Mouse (Mus musculus) right cerebral cortex, postnatal 10 days (tissue): ENCODE data around the gene Pacrg.

Experiments used
- DNase-seq, 2 experiments: peaks; one replicate each; pipeline ENCODE4 v3.0.0; 2021; ENCODE audit warnings: low spot score in 2 of 2

Gene Pacrg

DNA sequence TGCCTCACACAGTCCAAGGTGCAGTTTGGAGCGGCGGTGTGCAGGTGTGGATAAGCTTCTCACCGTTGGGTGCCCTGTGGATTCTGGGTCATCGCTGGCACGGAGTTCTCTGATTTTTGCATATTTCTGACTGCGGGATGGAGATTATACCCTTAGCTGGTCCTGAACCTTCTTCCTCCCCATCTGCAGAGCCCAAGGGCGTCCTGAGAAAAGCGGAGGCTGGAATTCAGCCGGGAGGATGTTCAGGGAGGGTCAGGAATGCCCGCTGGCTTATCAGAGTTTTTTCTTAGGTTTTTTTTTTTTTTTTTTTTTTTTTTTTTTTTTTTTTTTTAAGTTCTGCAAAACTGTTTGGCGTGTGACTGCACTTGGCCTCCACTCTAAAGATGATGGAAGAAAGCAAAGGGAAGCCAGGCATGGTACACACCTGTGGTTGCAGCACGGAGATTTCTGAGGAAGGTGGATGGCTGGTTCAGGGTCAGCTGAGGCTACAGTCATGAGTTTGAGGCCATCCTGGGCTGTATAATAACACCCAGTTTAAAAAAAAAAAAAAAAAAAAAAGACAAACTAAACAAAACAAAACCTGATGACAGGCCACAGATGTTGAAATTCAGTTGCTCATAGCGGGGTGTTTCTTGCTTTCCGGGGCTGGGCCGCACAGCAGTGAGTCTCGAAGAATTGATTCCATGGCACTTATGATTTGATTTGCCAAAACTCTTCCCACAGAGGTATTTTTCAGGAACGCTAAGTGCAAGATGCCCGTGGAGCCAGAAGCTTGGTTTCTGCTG, 467.9 kb downstream of the Pacrg start:
- DNase-seq, result no peak

DNA sequence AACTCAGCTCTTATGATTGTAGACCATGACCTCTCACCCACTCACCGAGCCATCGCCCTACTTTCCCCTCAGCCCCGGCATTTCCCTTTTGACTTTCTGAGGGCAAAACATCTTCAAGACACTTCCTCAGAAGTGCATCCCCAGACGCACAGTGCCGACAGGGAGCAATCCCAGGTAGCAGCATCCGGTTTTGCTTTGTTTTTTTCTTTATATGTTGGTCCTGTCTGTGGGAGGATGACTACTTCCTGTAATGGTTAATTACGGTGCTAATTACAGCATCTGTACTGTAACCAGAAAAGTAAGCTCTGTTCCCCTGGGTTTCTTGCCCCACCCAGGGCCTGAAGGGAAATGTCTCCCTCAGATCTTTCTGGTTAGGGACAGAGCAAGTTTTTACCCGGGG, 468.6 kb downstream of the Pacrg start:
- no peak for DNase-seq

DNA sequence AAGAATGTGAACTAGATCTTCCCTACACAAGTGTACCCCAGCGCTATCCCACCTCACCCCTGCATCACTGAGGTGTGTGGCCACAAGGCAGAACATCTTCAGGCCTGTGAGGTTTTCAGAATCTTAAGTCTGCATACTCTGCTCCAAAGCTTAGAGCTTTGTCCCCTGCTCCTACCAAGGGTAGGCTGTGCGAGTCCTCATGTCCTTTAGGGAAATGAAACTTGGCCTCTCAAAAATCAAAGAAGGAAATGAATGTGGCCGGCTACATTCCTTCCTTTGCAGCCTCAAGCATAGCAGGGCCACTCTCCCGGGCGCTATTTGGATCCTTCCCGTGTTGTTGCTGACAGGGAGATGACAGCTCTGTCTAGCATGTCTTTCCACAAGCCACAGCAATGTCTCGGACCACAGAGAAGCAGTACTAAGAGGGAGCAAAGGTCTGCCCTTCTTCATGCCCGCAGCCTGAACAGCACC, 469.4 kb downstream of the Pacrg start:
- DNase-seq, result peak; percentile 52 to 60

DNA sequence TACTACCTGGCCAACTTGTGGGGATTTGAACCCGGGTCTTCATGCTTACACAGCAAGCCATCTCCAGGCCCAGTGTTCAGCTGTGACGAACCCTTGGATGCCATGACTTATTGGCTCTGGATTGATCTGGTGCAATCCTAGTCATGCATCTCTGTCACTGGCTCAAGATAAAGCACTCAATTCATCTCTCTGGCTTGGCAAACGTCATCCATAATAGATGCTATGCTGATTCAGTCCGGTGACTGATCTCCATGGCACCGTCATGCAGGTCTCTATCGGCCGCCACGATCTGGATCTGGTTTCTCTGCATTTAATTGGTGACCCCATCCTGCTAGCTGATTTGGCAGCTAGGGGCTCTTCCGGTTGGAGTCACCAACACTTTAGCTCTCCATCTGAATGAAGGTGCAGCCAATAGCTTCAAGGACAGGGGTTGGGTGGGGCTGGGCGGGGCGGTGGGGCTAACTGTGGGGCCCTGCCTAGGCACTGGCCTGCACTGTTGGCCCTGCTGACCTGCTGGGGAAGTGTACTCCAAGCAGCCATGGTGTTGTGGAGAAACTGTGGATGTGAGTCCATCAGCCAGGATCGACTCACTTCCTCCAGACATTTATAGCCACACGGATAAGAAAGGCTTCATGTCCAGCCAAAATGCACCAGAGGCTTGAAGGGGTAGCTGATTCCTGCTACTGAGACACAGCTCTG, 470.0 kb downstream of the Pacrg start:
- DNase-seq, result no peak

DNA sequence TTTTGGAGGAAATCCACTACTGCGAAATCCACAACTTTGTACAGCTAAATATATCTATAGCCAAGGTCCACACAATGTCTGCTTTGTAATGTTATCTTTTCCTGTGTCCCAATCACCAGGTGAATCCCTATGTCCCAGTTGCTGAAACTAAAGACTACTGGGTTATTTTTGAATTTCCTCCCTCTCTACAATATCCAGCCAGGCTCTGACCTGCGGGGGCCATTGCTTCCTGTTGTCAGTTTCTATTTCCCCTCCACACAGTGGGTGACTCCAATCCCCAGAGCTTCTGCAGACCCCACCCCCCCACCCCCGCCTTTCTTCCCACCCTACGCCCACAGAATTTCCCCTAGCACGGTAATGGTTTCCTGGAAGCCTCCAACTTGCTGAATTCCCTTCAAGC, 473.1 kb downstream of the Pacrg start:
- no peak for DNase-seq

DNA sequence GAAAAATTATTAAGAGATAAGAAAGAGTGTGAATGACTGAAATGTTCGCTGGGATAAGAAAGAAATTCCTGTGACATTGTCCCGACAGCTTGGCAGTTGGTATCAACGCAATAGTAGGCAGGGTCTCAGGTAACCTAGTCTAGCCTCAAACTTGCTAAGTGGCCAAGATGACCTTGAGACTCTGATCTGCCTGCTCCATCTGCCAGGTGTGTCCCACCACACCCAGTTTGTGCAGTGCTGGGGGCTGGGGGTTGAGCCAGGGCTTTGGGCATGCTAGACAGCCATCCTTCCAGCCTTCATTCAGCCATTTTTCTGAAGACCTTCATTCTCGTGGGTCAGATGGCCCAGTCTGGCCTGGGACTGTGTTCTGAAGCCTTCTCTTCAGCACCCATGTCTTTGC, 473.5 kb downstream of the Pacrg start:
- no peak for DNase-seq

DNA sequence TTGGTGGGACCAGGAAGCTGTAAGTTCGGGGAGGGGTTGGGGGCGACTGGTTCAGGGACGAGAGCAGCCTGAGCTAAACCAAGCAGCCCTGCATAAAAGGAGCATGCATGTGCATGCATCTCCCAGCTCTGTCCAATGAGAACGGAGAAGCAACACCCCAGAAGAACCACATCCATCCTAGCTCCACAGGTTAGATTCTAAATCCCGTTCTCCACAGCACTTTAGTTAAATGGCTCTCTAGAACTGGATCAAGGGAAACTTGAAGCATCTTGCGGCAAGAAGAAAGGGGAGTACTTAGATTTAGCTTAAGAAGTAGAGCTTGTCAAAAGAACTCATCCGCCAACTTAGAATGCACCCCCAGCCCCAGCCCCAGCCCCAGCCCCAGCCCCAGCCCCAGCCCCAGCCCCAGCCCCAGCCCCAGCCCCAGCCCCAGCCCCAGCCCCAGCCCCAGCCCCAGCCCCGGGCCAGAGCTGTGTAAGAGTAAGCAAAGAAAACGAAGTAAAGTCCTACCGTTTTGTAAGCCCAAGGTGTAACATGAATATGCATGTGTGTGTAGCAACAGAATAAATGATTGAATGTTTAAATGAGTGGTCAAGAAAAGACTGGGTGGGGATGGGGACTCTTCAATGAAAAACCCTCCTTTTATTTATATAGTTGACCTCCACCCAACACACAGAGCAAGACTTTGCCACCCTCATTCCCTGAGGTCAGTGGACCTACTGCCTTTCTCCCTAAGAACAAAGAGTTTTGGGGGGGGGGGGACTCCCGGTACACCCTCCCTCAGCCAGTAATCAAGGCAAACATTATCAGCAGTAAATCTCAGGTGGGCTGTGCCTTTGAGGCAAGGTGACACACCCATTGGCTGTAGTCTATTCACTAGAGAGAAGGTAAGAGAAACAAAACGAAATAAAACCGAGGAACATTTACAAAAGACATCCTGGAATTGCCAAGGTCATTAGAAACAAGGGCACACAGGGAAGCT, 474.3 kb downstream of the Pacrg start:
- DNase-seq, result no peak

DNA sequence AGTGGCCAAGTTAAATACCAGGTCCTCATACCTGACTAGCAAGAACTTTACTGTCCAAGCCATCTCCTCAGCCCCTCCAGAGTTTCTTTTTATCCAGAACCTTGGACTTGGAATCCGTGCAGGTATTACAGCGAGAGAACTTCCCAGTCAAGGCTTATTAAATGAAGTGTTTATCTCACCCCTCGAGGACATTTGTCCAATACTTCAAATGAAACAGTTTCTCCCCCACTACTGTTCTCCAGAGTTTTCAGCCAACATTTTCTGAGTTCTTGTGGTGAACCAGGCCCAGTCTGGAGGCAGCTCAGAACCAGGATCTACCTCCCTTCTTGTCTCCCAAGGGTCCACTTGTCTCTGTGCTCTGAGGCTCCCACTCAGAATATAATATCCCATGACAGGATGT, 477.0 kb downstream of the Pacrg start:
- DNase-seq, result no peak

DNA sequence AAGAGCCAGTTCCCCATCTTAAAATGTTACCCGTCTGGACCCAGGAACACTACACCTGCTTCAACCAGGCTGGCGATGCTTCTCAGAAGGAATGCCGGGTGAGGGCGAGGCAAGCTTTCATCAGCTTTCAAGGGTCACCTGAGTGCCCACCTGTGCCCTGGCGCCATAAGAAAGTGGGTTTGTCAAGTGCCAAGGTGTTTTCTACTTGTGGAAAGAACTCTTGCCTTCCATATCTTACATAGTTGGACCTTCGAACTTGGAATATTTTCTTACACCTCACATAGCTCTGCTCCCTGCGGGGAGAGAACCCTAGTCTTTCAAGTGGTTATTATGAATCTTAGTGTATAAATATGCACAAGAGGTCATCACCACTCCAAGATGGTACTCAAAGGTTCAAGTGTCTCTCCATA, 478.2 kb downstream of the Pacrg start:
- DNase-seq, result no peak

DNA sequence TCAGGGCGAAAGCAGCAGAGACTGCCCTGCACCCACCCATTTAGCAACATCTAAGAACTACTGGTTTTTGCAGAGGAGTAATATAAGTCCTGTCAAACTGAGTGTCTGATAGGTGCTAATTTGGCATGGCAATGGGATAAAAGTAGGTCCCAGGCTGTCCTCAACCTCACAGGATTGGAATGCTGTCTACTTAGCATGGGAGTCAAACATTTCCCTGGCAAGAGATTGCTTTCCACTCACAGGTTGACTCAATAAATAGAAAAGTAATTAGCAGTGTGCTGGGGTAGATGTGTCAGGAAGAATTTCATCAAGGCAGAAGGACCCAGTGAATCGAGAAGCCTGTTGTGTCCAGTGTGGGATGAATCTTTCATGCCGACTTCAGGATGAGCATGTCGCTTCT, 479.4 kb downstream of the Pacrg start:
- DNase-seq, result no peak

DNA sequence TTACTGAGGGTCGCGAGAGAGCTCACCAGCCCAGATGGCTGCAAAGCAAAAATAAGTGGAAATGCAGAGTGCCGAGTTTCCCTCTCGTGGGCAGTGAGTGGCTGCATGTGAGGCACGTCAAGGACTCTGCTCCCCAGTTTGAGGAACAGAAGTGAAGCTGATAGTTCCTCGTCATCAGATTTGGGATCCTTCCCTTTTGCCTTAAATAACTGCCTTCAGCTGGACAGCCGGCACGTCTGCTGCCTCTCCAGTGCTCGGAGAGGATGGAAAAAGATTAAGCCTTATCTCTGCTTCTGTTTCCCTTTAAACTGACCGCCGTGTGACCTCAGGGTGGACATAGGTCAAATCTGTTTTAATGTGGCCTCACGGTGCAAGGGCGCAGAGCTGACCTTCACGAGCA, 480.6 kb downstream of the Pacrg start:
- peak; percentile 60 to 70 for DNase-seq

DNA sequence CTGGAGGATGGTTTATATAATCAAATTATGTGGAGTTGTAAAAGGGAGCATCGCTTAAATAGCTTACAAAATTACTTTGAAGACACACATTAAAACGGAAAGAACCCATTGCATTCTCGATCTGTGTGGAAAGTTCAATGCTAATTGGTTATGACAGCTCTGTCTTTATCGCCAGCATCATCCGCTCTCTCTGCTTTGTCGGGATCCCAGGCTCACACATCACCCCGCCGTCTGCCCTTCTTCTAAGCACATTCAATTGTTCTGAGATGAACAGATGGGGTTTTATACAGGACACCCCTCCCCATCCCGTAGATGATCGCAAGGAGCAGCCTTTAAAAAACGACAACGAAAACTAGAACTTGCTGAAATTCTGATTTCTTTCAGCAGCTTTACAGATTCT, 482.8 kb downstream of the Pacrg start:
- DNase-seq, result peak in 1 of 2 experiments; percentile 40

DNA sequence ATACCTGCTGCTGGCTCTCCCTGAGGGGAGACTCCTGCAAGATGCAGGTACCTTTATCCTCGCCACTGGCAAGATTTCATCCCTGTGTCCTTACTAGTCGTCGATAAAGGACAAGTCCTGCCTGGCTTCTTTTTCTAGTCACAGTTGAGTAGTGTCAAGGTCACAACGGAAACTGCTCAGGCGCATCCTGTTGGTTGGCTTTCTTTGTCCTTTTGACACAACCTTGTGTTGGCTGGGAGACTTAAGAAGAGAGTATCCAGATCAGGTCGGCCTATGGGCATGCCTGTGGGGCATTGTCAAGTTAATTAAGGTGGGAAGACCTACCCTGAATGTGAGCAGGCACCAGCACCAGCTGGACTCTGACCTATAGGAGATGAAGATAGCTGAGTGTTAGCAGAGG, 483.8 kb downstream of the Pacrg start:
- DNase-seq, result no peak

DNA sequence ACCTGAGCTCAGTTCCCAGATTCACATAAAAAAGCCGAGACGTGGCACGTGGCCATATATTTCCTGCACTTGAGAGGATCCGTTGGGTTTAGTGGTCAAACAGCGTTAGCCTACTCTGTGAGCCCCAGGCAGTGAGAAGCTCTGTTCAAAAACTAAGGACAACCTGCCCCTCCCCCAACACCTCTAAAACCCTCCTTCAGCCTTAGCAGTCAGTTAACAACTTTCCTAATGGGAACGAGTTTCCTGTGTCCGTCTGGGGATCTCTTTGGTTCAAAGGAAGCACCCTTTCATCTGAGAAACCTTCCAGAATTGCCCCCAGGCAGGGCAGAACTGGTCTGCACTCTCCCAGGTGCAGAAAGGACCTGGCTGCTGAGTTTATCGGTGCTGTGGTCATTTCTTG, 484.4 kb downstream of the Pacrg start:
- peak in 1 of 2 experiments; percentile 29 for DNase-seq
